Mouse (Mus musculus) liver, embryonic 15.5 days (tissue): ENCODE data around the gene Klhl30. TPM values are rescaled to one million over a fixed set of nuclear protein-coding genes. Genes with fewer than 3 reads are reported as not detected.

Source experiments
- ATAC-seq: fragments of 200-750 bp; cut with Nextera tagmentation; 2 replicates; pipeline ENCODE4 v1.8.0; 2017; ENCODE audit warnings: moderate number of reproducible peaks, mild to moderate bottlenecking, moderate library complexity; ENCODE audit not compliant: insufficient read depth
- H3K27ac ChIP-seq: fragments of 300-500 bp; sonication (generic); replicated peaks from 2 replicates; pipeline ENCODE4 v1.5.1; 2015; ENCODE audit warnings: mild to moderate bottlenecking, inconsistent platforms
- H3K27me3 ChIP-seq: fragments of 300-500 bp; sonication (generic); 2 replicates; pipeline ENCODE4 v1.6.1; 2015; ENCODE audit warnings: mild to moderate bottlenecking, inconsistent platforms
- H3K36me3 ChIP-seq: fragments of 300-500 bp; sonication (generic); replicated peaks from 2 replicates; pipeline ENCODE4 v1.6.1; 2015; ENCODE audit warnings: moderate library complexity, mild to moderate bottlenecking, inconsistent platforms
- H3K4me1 ChIP-seq: fragments of 300-500 bp; sonication (generic); replicated peaks from 2 replicates; pipeline ENCODE4 v1.6.1; 2015; ENCODE audit warnings: inconsistent platforms
- H3K4me2 ChIP-seq: fragments of 300-500 bp; sonication (generic); 2 replicates; pipeline ENCODE4 v1.6.1; 2015; ENCODE audit warnings: moderate library complexity, mild to moderate bottlenecking, inconsistent platforms
- H3K4me3 ChIP-seq: fragments of 300-500 bp; sonication (generic); replicated peaks from 2 replicates; pipeline ENCODE4 v1.5.1; 2015; ENCODE audit warnings: mild to moderate bottlenecking, inconsistent platforms
- H3K9ac ChIP-seq: fragments of 300-500 bp; sonication (generic); 2 replicates; pipeline ENCODE4 v1.6.1; 2015; ENCODE audit warnings: moderate library complexity, mild to moderate bottlenecking, inconsistent platforms
- H3K9me3 ChIP-seq: fragments of 300-500 bp; sonication (generic); replicated peaks from 2 replicates; pipeline ENCODE4 v1.6.1; 2016; ENCODE audit warnings: inconsistent platforms
- WGBS: fragments of 180-500 bp; shearing (Covaris S2); methylation state at CpG from one replicate; pipeline ENCODE4 v1.1.7; 2015; ENCODE audit warnings: mixed read lengths; ENCODE audit not compliant: insufficient replicate concordance; 5-methylcytosine and 5-hydroxymethylcytosine counted together
- polyA plus RNA-seq: library from polyadenylated mRNA; unstranded; fragments of >200 nt; fragmentation: Nextera tagmentation; extraction: Ambion mirVana; gene quantifications from 2 replicates; pipeline ENCODE4 v1.2.1, GENCODE M21; 2015

Gene Klhl30
- polyA plus RNA-seq, 1 experiment from 2014 or later = 0.22 TPM

- H3K9ac ChIP-seq = peak overlapping the region; percentile 73
- ATAC-seq = no peak
- H3K27ac ChIP-seq = no peak overlapping the region
- H3K4me1 ChIP-seq = peaks cover 23% of the 10 kb centered on the region
- peak overlapping the region; percentile 99 for H3K4me2 ChIP-seq
- peaks cover 15% of the 10 kb centered on the region for H3K36me3 ChIP-seq
- no peaks in the 10 kb centered on the region for H3K9me3 ChIP-seq
- WGBS = 39% methylated on average over 8 of the region's 8 CpGs
- H3K4me3 ChIP-seq = peak overlapping the region; percentile 77
- H3K27me3 ChIP-seq = 0 out of 2 replicates have a peak, but pooled peaks cover 4% of the 10 kb centered on the region
These were observed 15.0 kb downstream of the Klhl30 start for GRCm38 (mm10) chr1:91365816-91366214.

DNA sequence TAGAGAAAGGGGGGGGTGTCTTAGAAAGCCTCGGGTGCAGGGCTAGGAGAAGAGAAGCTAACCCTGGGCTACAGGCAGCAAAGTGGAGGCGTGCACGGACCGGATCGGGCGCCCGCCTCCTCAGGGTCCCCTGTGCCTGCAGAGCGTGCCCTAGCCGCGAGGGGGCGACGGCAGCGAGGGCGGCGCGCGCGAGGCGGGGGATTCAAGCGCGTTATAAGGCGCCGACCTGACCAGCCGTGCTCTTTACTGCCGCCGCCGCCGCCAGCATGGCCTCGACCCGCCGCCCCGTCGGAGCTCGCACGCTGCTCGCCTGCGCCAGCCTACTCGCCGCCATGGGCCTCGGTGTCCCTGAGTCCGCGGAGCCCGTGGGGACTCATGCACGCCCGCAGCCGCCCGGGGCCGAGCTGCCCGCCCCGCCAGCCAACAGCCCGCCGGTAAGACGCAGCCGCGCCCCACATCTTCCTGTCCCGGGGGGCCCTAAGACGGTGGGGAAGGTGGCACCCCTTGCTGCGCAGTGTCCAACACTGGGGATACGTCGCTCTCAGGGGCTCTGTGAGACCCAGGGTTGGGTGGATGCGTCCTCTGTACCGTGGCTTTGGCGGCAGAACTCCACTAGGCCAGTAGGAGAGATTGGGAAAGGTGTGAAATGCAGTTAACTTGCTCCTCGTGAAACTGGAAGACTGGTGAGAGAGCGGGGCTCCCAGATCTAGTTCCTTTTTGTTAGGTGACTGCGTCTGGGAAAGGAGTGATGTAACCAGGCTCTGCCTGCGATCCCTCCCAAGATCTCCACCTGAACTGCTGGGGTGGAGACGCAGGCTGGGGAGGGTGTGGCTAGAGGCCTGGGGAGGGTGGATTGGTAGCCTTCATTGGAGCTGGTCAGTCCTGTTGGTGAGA, 15.6 kb downstream of the Klhl30 start, which contains the start of gene Erfe:
Erfe (plus strand) TSS at position 216 of the 894 bp plus-strand sequence.
- Histone ChIP-seq H3K36me3 (peaks cover 22% of the 10 kb centered on the region), H3K27ac (peak within 1 kb of the TSS; percentile 63), H3K27me3 (0 out of 2 replicates have a peak, but pooled peaks cover 4% of the 10 kb centered on the region), H3K9ac (peak within 1 kb of the TSS; percentile 73), H3K4me2 (peak within 1 kb of the TSS; percentile 99), H3K4me3 (peak within 1 kb of the TSS; percentile 77), H3K9me3 (no peaks in the 10 kb centered on the region), H3K4me1 (peaks cover 23% of the 10 kb centered on the region)
- peak; percentile 87 for ATAC-seq
- under 1% methylated on average over 68 of the region's 68 CpGs for WGBS

DNA sequence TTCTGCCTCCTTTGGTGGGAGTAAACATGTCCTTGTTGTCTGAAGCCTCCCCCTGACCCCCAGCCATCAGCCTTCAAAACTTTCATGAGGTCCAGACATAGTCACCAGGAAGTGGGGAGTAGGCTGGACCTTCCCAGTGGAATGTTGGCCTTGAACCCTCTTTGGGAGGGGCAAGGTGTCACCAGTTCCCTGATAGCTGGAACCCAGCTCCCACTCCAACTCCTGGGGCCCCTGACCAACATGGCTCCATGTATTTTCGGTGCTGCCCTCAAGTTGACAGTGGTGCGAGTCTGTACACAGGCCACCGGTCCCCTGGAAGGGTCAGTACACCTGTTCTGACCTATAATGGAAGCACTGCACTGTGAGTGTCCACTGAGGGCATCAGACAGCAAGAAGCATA, 16.5 kb downstream of the Klhl30 start:
- peaks cover 30% of the 10 kb centered on the region for H3K36me3 ChIP-seq
- peak overlapping the region; percentile 20; the same call in 1 of the 2 replicates for H3K9ac ChIP-seq
- ATAC-seq = no peak
- peak overlapping the region; percentile 49 for H3K27ac ChIP-seq
- peak overlapping the region; percentile 77 for H3K4me3 ChIP-seq
- H3K27me3 ChIP-seq = 0 out of 2 replicates have a peak, but pooled peaks cover 4% of the 10 kb centered on the region
- 89% methylated on average over 3 of the region's 3 CpGs for WGBS
- peak overlapping the region; percentile 99 for H3K4me2 ChIP-seq
- H3K4me1 ChIP-seq = peaks cover 23% of the 10 kb centered on the region
- no peaks in the 10 kb centered on the region for H3K9me3 ChIP-seq

GRCm38 (mm10) chr1:91369408-91369807, 18.6 kb downstream of the Klhl30 start:
- H3K4me1 ChIP-seq = peaks cover 42% of the 10 kb centered on the region

GRCm38 (mm10) chr1:91370055-91370454, 19.2 kb downstream of the Klhl30 start:
- Histone ChIP-seq H3K27ac (no peak overlapping the region), H3K4me3 (no peak overlapping the region), H3K4me2 (no peak overlapping the region), H3K9ac (no peak overlapping the region), H3K9me3 (no peaks in the 10 kb centered on the region), H3K4me1 (peaks cover 43% of the 10 kb centered on the region), H3K36me3 (peaks cover 57% of the 10 kb centered on the region), H3K27me3 (0 out of 2 replicates have a peak, but pooled peaks cover 4% of the 10 kb centered on the region)
- WGBS = 82% methylated on average over 23 of the region's 23 CpGs
- no peak for ATAC-seq

More at GRCm38 (mm10) chr1:91369408-91369807, 18.6 kb downstream of the Klhl30 start:
- no peak for ATAC-seq
- 0 out of 2 replicates have a peak, but pooled peaks cover 4% of the 10 kb centered on the region for H3K27me3 ChIP-seq
- no peak overlapping the region for H3K9ac ChIP-seq
- H3K4me2 ChIP-seq = no peak overlapping the region
- H3K27ac ChIP-seq = no peak overlapping the region
- no peak overlapping the region for H3K4me3 ChIP-seq
- H3K9me3 ChIP-seq = no peaks in the 10 kb centered on the region
- 62% methylated on average over 4 of the region's 4 CpGs for WGBS
- peaks cover 51% of the 10 kb centered on the region for H3K36me3 ChIP-seq

DNA sequence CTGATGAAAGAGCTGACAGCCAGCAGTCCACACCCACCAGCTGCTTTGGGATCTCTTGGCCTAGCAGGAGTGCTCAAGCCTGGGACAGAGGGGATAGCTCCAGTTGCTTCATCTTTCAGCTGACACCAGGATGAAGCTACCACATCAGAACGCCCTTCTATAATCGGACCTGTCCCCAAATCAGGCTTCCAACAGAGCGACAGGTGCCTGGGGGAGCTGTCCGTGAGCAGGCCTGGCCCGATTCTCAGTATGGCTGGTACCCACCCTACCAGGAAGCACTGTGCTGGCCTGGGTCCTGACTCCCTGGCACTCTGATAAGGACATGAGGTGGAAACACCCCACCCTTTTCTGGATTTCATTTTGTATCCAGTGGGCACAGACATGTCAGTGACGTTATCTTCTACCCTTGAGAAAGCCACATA, 22.6 kb downstream of the Klhl30 start:
- Histone ChIP-seq H3K36me3 (peaks cover 91% of the 10 kb centered on the region), H3K4me2 (peak overlapping the region; percentile 23), H3K4me3 (no peak overlapping the region), H3K9ac (0 out of 2 replicates have a peak overlapping the region, but pooled peaks have one; percentile 6), H3K27me3 (no peaks in the 10 kb centered on the region), H3K4me1 (peaks cover 24% of the 10 kb centered on the region), H3K9me3 (no peaks in the 10 kb centered on the region), H3K27ac (peak overlapping the region; percentile 74)
- ATAC-seq = peak; percentile 87
- WGBS = 36% methylated on average over 6 of the region's 6 CpGs

- peaks cover 96% of the 10 kb centered on the region for H3K36me3 ChIP-seq
- H3K4me3 ChIP-seq = no peak overlapping the region
- H3K27ac ChIP-seq = no peak overlapping the region
- no peaks in the 10 kb centered on the region for H3K9me3 ChIP-seq
- H3K4me1 ChIP-seq = no peaks in the 10 kb centered on the region
- 61% methylated on average over 7 of the region's 7 CpGs for WGBS
- no peak; the same call in 1 of the 2 replicates for ATAC-seq
- no peak overlapping the region for H3K9ac ChIP-seq
- no peak overlapping the region for H3K4me2 ChIP-seq
- H3K27me3 ChIP-seq = no peaks in the 10 kb centered on the region
These were observed 29.8 kb downstream of the Klhl30 start for GRCm38 (mm10) chr1:91380453-91381090.

DNA sequence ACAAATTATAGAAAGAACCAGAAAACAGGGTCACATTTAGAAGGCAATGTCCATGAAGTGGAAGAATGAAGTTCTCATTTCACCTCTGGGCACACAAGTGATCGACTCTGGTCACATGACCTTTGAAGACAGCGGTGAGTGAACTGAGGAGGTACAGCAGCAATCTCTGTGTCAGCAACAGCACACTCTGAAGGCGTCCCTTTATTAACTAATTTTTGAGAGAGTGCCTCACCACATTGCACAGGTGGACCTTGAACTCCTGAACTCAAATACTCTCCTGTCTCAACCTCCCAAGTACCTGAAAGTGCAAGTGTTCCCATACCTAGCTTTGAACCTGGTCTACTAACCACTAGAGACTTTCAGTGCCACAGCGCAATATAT, 30.3 kb downstream of the Klhl30 start:
- 86% methylated on average over 4 of the region's 4 CpGs for WGBS
- Histone ChIP-seq H3K27me3 (no peaks in the 10 kb centered on the region), H3K9me3 (no peaks in the 10 kb centered on the region), H3K4me2 (no peak overlapping the region), H3K9ac (no peak overlapping the region), H3K36me3 (peaks cover 95% of the 10 kb centered on the region), H3K4me3 (no peak overlapping the region), H3K4me1 (no peaks in the 10 kb centered on the region), H3K27ac (no peak overlapping the region)
- no peak for ATAC-seq

DNA sequence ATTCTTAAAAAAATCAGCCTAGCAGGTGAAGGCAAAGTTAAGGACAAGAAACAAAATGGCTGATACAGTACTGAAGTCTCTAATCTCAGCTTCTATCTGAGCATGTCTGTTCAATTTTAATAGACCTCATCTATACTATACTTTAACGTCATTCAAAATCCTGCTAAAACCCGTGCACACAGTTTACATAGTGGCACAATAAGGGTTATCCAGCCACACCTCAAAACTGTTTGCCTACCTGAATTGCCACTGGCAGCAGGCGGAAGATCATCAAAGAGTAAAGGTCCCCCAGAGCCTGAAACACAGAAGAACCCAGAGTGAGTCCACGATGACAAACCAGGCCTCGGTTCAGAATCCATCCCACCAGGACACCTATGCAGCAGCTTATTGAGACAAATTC, 39.6 kb downstream of the Klhl30 start:
- no peak for ATAC-seq
- Histone ChIP-seq H3K36me3 (peaks cover 92% of the 10 kb centered on the region), H3K9ac (no peak overlapping the region)

DNA sequence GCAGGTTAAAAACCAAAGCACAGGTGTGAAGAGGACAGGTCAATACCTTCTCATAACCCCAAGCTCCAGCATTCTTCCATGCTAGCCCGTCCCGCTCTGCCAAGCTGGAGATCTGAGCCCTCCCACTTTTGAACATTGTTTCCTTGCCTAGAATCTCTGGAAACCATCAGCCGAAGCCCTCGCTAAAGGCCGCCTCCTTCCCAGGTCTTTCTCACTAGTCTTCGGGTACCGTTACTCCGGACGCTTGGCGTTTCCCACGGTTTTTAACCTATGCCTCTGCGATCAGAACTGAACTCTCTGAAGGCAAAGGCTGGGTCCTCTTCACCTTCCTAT, 47.1 kb downstream of the Klhl30 start:
- WGBS = under 1% methylated on average over 12 of the region's 12 CpGs
- Histone ChIP-seq H3K4me2 (peak overlapping the region; percentile 84), H3K4me1 (peaks cover 32% of the 10 kb centered on the region), H3K27ac (peak overlapping the region; percentile 88), H3K27me3 (peaks cover 5% of the 10 kb centered on the region; the same call in 1 of the 2 replicates), H3K9ac (peak overlapping the region; percentile 87), H3K9me3 (no peaks in the 10 kb centered on the region), H3K4me3 (peak overlapping the region; percentile 89), H3K36me3 (peaks cover 30% of the 10 kb centered on the region)
- ATAC-seq = no peak

More for the DNA sequence above, 39.6 kb downstream of the Klhl30 start:
- WGBS = 82% methylated on average over 5 of the region's 5 CpGs
- no peak overlapping the region for H3K4me3 ChIP-seq
- no peak overlapping the region for H3K27ac ChIP-seq
- no peaks in the 10 kb centered on the region for H3K27me3 ChIP-seq
- no peak overlapping the region for H3K4me2 ChIP-seq
- H3K4me1 ChIP-seq = peaks cover 6% of the 10 kb centered on the region; the same call in 1 of the 2 replicates
- H3K9me3 ChIP-seq = no peaks in the 10 kb centered on the region
